Mouse (Mus musculus) hindbrain, embryonic 10.5 days (tissue): Measurements from ENCODE around the gene 1810010H24Rik. TPM values are rescaled to one million over a fixed set of nuclear protein-coding genes. Genes with fewer than 3 reads are reported as not detected.
A peak's percentile ranks its signal among the peaks of the same experiment; 100 is the strongest.
"Not testable (repeated sequence)": the region's sequence is repeated elsewhere in the genome, so short reads cannot be mapped to it uniquely, and the experiment has no call there.

ENCODE experiments used
- DNase-seq: peaks from one replicate; pipeline ENCODE4 v3.0.0-alpha.2; 2017; ENCODE audit warnings: low spot score
- H3K27ac ChIP-seq: fragments of 300-500 bp; sonication (generic); 2 replicates; pipeline ENCODE4 v1.5.1; 2016; ENCODE audit warnings: mild to moderate bottlenecking, moderate library complexity
- H3K27me3 ChIP-seq: fragments of 300-500 bp; sonication (generic); 2 replicates; pipeline ENCODE4 v1.6.1; 2016; ENCODE audit warnings: mild to moderate bottlenecking; ENCODE audit not compliant: poor library complexity, insufficient read depth, severe bottlenecking
- H3K36me3 ChIP-seq: fragments of 300-500 bp; sonication (generic); 2 replicates; pipeline ENCODE4 v1.6.1; 2016; ENCODE audit warnings: mild to moderate bottlenecking, moderate library complexity
- H3K4me1 ChIP-seq: fragments of 300-500 bp; sonication (generic); replicated peaks from 2 replicates; pipeline ENCODE4 v1.6.1; 2016; ENCODE audit warnings: mild to moderate bottlenecking
- H3K4me3 ChIP-seq: fragments of 300-500 bp; sonication (generic); 2 replicates; pipeline ENCODE4 v1.5.1; 2016; ENCODE audit warnings: mild to moderate bottlenecking, moderate library complexity
- H3K9me3 ChIP-seq: fragments of 300-500 bp; sonication (generic); 2 replicates; pipeline ENCODE4 v1.6.1; 2016; ENCODE audit warnings: mild to moderate bottlenecking, moderate library complexity
- WGBS: fragments of 180-500 bp; shearing (Covaris S2); methylation state at CpG from one replicate; pipeline ENCODE4 v1.1.7; 2016; 5-methylcytosine and 5-hydroxymethylcytosine counted together
- polyA plus RNA-seq: library from polyadenylated mRNA; unstranded; fragments of >200 nt; fragmentation: Nextera tagmentation; extraction: Ambion mirVana; gene quantifications from 2 replicates; pipeline ENCODE4 v1.2.1, GENCODE M21; 2016

Gene 1810010H24Rik
- polyA plus RNA-seq, 1 experiment from 2014 or later = 2.8 TPM

DNA sequence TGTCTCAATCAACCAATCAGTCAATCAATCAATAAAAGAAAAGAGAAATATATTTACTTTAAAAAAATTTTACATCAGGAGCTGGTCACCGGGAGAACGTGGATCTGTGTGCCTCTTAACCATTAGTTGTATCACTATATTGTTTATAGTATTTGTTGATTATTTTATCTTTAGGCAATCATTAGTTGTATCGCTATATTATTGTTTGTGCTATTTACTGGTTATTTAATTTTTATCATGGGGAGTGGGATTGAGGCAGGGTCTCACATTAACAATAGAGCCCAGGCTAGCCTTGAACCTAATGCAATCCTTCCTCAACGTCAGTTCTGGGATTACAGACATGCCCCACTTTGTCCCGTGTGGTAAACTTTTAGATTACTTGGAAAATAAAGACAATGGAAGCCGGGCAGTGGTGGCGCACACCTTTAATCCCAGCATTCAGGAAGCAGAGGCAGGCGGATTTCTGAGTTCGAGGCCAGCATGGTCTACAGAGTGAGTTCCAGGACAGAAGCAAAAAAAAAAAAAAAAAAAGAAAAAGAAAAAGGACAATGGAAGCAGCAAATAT is 25.4 kb upstream of the 1810010H24Rik start:
- no peak for DNase-seq
- peak overlapping the region; percentile 81 for H3K4me3 ChIP-seq
- 86% methylated on average over 9 of the region's 9 CpGs for WGBS
- no peaks in the 10 kb centered on the region for H3K27me3 ChIP-seq
- H3K36me3 ChIP-seq = peaks cover 24% of the 10 kb centered on the region
- H3K4me1 ChIP-seq = peaks cover 30% of the 10 kb centered on the region
- H3K9me3 ChIP-seq = no peaks in the 10 kb centered on the region
- peak overlapping the region; percentile 89 for H3K27ac ChIP-seq

DNA sequence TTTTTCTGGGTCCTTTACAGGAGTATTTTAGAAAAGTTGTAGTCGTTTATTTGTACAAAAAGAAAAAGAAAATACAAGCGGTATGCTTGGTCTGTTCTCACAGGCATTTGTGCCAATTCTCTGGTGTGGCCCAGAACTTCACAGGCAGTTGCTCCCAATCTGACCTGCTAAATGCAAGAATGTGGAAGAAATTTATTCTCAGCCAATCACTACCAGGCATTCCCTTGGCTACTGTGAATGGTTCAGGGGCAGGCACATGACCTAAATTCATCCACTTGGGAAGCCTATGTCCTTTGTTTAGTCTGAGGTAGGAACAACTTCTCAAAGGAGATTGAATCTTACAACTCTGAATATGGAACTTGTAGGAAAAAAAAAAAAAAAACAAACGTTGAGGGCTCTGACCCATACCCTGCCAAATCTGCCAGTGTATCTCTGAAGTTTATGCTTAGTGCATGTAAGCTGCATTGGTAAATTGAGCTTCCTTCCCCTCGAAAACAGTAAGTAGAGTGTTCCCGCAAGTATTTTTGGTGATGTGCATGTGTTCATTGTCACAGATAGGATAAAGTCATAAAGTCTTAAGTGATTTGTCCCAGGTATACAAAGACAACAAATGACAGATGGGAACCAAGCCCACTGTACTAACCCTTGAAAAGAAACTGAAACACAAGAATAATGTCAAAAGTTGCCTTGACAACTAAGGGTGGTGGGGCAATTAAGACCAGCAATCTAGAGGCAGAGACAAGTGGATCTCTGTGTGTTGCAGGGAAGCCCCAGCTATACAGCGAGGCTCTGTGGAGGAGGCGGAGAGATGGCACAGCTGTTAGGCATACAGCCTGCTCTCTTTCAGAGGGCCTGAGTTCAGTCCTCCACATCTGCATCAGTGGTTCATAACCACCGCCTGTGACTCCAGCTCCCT is 23.5 kb upstream of the 1810010H24Rik start:
- 54% methylated on average over 8 of the region's 8 CpGs for WGBS
- Histone ChIP-seq H3K4me3 (0 out of 2 replicates have a peak overlapping the region, but pooled peaks have one; percentile 2), H3K4me1 (peaks cover 23% of the 10 kb centered on the region), H3K27me3 (no peaks in the 10 kb centered on the region), H3K36me3 (peaks cover 4% of the 10 kb centered on the region), H3K27ac (peak overlapping the region; percentile 74), H3K9me3 (no peaks in the 10 kb centered on the region)
- DNase-seq = peak; percentile 30

DNA sequence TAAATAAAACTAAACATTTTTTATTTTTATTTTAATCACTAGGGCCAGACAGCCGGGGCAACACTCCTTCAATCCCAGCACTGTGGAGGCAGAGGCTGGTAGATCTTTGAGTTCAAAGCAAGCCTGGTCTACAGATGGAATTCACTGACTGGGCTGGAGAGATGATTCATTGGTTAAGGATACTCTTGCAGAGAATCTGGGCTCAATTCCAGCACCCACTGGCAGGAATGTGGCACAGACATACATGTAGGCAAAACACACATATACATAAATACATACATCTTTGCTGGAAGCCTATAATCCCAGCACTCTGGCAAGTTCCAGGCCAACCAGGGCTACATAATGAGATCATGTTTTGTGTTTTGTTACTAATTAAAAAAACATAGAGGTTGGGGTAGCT is 19.9 kb upstream of the 1810010H24Rik start:
- 93% methylated on average over 1 of the region's 1 CpGs for WGBS
- Histone ChIP-seq H3K27ac (no peak overlapping the region), H3K27me3 (no peaks in the 10 kb centered on the region)

DNA sequence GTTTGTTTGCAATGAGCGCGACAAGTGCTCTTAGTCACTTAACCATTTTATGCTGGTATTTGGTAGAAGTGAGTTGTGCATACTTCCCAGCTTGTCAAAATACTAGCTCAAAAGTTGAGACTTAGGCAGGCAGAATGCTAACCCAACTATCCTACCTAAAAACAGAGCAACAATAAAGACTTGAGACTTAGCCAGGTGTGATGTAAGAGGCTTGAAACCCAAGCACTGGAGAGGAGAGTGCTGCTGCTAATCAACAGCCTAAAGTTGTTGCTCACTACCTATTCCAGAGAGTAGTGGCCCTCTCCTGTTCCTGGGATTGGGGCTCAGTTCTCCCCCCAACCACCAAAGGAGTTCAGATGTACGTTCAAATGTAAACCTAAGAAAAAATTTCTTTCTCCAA is 15.0 kb upstream of the 1810010H24Rik start:
- no peak overlapping the region for H3K27ac ChIP-seq
- H3K9me3 ChIP-seq = 0 out of 2 replicates have a peak, but pooled peaks cover 3% of the 10 kb centered on the region
- H3K36me3 ChIP-seq = no peaks in the 10 kb centered on the region
- no peak overlapping the region for H3K4me3 ChIP-seq
- 95% methylated on average over 3 of the region's 3 CpGs for WGBS
- no peak for DNase-seq
- H3K4me1 ChIP-seq = peaks cover 12% of the 10 kb centered on the region
- no peaks in the 10 kb centered on the region for H3K27me3 ChIP-seq

More for the DNA sequence above, 19.9 kb upstream of the 1810010H24Rik start:
- no peak for DNase-seq
- Histone ChIP-seq H3K4me1 (peaks cover 16% of the 10 kb centered on the region), H3K36me3 (no peaks in the 10 kb centered on the region), H3K9me3 (no peaks in the 10 kb centered on the region), H3K4me3 (no peak overlapping the region)

DNA sequence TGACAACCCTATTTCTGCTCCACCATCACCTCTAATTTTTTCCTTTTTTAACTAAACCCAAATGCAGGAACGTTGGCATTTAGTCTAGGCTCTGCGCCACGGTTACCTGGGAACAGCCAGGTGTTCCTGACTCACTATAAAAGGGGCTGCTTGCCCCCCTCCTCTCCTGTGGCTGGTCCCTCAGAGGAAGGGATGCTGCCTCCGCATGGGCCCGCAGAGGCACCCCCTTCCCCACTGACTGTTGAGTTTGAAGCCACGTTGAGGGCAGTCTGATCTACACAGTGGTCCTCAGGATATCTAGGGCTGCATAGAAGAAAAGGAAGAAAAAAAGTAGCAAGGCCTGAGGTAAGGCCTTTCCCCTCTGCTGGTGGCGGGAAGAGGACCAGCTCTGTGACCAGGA is 14.3 kb upstream of the 1810010H24Rik start:
- Histone ChIP-seq H3K27me3 (no peaks in the 10 kb centered on the region), H3K36me3 (no peaks in the 10 kb centered on the region), H3K27ac (no peak overlapping the region), H3K4me3 (no peak overlapping the region), H3K9me3 (0 out of 2 replicates have a peak, but pooled peaks cover 3% of the 10 kb centered on the region), H3K4me1 (peaks cover 12% of the 10 kb centered on the region)
- DNase-seq = no peak
- WGBS = 78% methylated on average over 7 of the region's 7 CpGs

DNA sequence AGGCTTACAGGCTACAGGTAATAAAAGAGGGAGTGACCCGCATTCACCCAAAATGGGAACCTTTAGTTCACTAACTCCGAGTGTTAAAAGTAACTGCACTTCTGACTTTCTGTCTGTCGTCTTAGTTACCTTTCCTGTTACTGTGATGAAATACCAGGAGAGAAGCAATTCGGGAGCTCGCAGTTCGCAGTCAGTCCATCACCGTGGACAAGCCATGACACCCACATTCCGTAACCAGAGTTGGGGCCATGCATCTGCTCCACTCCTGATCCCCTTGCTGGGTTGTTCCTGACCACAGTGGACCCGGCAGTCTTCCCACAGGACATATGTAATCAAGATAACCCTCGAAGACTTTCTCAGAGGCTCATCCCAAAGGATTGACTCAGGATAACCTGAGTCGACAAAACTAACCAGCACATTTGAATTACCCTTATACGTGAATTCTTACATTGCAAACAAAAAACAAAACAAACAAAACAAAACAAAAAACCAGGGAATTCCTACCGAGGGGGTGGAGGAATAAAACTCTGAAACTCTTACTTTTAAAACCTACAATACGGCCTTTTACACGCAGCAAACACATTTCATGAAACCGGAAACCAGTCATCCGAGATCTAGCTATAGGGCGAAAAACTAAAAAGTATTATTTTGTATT is 13.7 kb upstream of the 1810010H24Rik start:
- no peak for DNase-seq
- Histone ChIP-seq H3K27ac (peak overlapping the region; percentile 91), H3K36me3 (no peaks in the 10 kb centered on the region), H3K4me1 (peaks cover 12% of the 10 kb centered on the region), H3K9me3 (0 out of 2 replicates have a peak, but pooled peaks cover 3% of the 10 kb centered on the region), H3K27me3 (no peaks in the 10 kb centered on the region), H3K4me3 (peak overlapping the region; percentile 59)
- WGBS = 43% methylated on average over 18 of the region's 18 CpGs

DNA sequence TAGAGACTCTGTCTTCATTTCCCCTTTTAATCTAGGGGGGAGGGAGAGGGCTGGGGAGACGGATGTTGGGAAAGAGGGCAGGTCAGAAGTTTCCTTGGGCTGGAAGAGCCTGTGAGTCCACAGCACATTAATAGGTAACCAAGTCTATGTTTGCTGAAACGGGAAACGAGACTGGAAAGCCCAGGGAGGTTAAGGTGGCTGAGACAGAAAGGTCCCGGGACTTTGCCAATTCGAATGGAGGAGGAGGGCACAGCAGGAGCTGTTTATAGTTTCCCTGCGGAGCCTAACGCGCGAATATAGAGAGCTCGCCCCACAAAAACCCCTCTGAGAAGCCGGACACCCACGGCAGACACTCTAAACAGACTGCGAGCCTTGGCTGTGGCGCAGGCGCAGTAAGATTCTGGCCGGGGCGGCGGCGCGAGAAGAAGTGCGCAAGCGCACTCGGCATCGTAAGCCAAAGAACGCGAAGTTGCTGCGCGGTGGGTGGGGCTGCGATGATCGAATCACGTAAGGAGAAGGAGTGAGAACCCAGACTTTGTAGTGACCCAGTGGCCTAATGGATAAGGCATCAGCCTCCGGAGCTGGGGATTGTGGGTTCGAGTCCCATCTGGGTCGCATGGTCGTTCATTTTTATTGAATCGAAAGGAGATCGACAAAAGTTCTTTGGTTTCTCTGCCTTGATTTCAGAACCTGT is 13.0 kb upstream of the 1810010H24Rik start:
- under 1% methylated on average over 37 of the region's 37 CpGs for WGBS
- peak overlapping the region; percentile 91 for H3K27ac ChIP-seq
- H3K4me1 ChIP-seq = peaks cover 12% of the 10 kb centered on the region
- DNase-seq = peak; percentile 98
- H3K27me3 ChIP-seq = no peaks in the 10 kb centered on the region
- H3K9me3 ChIP-seq = 0 out of 2 replicates have a peak, but pooled peaks cover 3% of the 10 kb centered on the region
- H3K36me3 ChIP-seq = no peaks in the 10 kb centered on the region
- H3K4me3 ChIP-seq = peak overlapping the region; percentile 59

DNA sequence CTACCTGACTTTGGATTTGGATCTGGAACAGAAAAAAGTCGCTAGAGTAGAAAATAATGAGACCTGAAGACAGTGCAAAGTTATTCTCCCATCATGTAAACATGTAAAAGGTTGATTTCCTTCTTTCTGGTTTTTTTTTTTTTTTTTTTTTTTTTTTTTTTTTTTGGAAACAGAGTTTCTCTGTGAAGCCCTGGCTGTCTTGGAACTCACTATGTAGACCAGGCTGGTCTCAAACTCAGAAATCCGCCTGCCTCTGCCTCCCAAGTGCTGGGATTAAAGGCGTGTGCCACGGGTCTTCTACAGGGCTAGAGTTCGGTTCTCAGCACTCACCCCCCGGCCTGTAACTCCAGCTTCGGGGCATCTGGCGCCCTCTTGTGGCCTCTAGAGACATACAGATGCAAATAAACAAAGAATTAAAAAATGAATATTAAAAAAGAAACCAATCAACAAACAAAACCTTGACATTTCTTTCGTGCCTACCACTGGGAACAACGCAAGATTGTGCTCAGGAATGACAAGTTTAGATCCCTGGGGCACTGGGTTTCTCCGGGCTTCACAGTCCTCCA is 11.4 kb upstream of the 1810010H24Rik start:
- Histone ChIP-seq H3K4me3 (no peak overlapping the region), H3K4me1 (peaks cover 12% of the 10 kb centered on the region), H3K27me3 (no peaks in the 10 kb centered on the region), H3K9me3 (0 out of 2 replicates have a peak, but pooled peaks cover 3% of the 10 kb centered on the region), H3K36me3 (no peaks in the 10 kb centered on the region), H3K27ac (no peak overlapping the region)
- 76% methylated on average over 11 of the region's 11 CpGs for WGBS
- DNase-seq = no peak

DNA sequence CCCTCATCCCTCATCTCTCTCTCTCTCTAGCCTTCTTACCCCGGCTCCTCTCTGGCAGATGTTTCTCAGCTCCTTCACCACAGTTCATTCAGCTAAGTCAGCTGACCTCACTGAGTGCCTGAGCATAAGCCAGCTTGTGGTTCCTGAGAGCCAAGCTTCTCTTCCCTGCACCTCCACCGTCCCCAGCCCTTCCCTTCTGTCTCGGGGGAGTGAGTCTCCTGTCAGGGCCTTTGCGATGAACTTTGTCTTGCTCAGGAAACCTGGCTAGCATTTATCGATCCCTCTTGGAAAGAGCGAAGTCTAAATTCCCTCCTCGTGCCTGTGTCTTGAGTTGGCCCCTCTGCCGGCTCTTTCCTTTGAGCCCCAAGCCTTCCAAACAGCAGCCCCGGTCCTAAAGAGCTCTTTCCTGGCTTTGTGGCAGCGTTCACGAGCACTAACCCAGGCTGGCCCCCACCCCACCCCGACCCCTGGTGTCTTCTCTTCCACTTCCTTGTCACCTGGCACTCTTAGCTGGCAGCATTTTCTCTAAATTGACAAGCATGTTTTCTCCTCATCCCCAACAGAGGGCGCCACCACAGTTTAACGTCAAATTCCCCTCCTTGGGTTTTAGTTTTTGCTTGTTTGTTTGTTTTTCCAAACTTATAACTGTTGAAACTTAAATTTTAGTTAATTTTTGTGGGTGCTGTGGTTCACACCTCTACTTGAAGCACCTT is 10.7 kb upstream of the 1810010H24Rik start:
- Histone ChIP-seq H3K27me3 (no peaks in the 10 kb centered on the region), H3K4me1 (peaks cover 12% of the 10 kb centered on the region), H3K36me3 (no peaks in the 10 kb centered on the region), H3K4me3 (no peak overlapping the region), H3K9me3 (0 out of 2 replicates have a peak, but pooled peaks cover 3% of the 10 kb centered on the region), H3K27ac (no peak overlapping the region)
- DNase-seq = no peak
- WGBS = 48% methylated on average over 14 of the region's 14 CpGs

DNA sequence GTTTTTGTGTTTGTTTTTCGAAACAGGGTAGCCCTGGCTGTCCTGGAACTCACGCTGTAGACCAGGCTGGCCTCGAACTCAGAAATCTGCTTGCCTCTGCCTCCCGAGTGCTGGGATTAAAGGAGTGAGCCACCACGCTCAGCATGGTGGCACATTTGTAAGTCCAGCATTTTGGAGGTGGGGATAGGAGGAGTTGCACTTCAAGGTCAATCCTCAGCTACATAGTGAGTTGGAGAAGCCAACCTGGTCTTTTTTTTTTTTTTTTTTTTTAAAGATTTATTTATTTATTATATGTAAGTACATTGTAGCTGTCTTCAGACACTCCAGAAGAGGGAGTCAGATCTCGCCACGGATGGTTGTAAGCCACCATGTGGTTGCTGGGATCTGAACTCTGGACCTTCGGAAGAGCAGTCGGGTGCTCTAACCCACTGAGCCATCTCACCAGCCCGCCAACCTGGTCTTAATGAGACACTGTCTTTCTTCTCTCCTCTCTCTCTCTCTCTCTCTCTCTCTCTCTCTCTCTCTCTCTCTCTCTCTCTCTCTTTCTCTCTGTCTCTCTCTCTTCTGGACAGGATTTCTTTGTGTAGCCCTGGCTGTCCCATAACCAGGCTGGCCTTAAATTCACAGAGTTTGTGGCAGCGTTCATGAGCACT is 9.8 kb upstream of the 1810010H24Rik start:
- not testable (repeated sequence) for H3K36me3 ChIP-seq, H3K9me3 ChIP-seq, DNase-seq, H3K27ac ChIP-seq, H3K4me3 ChIP-seq, H3K27me3 ChIP-seq
- peaks cover 12% of the 10 kb centered on the region for H3K4me1 ChIP-seq
- 75% methylated on average over 11 of the region's 11 CpGs for WGBS

DNA sequence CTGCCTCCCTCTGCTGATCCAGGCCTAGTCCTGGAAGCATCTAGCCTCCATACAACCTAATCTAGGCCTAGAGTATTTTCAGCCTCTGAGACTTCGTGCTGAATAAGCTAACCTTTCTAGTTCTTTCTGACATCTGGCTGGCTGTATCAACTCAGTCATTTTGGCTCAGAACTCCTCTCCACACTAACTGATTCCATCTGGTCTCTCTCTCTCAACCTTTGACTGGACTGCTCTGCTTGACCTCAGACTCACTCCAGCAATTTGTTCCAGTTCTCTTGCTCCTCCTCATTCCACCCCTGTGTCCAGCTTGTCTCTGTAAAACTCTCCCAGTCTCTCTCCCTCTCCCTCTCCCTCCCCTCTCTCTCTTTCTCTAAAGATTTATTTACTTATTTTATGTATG is 8.6 kb upstream of the 1810010H24Rik start:
- H3K27me3 ChIP-seq = no peaks in the 10 kb centered on the region
- no peak overlapping the region for H3K4me3 ChIP-seq
- H3K36me3 ChIP-seq = no peaks in the 10 kb centered on the region
- no peak for DNase-seq
- no peak overlapping the region for H3K27ac ChIP-seq
- H3K9me3 ChIP-seq = 0 out of 2 replicates have a peak, but pooled peaks cover 3% of the 10 kb centered on the region
- WGBS = 62% methylated on average over 1 of the region's 1 CpGs
- H3K4me1 ChIP-seq = peaks cover 6% of the 10 kb centered on the region
